Mouse (Mus musculus): ENCODE data around the gene Fbxl22.

DNA sequence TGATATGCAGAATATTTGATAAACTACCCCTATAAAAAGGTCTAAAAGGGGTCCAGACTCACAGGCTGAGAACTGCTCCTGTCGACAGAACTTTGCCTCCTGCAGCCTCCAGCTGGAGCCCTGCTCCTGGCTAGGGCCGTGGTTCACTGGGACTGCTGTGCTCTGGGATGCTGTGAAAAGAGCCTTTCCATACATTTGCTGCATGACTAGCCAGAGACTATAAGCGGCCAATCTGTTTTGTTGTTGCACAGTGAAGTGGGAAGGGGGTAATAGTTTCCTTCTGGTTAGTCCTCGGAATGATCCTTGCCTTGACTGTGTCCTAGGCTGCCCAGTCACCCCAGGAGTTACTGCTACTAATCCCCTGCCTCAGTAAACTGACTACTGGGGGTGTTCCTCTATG, 8.4 kb downstream of the Fbxl22 start:
- TF ChIP-seq POLR2A (IDR thresholded peaks at IDR 0.05; ENCODE audit: low read depth, low read length) (no peak), CTCF (conservative IDR thresholded peaks at IDR 0.05; ENCODE audit: insufficient read depth, insufficient read length, low read depth, low read length) (no peak)
